In genomic region chr2:25180973-25181890, GRCm38 (mm10) we compare ENCODE assay signal across 9 mouse cellular contexts. TPM values are rescaled to one million over a fixed set of nuclear protein-coding genes. Genes with fewer than 3 reads are reported as not detected.
DNase-seq lines count a peak whose midpoint lies in the region; ATAC-seq and TF ChIP-seq lines count a peak whose summit lies in the region.
"Had no signal": no experiment of that assay in that cellular context is flagged by ENCODE, and none has a peak within 500 bp of the region (broad histone marks: within the 10 kb centered on the region; RNA-seq: fewer than 3 reads in every experiment).

No protein-coding gene starts in this region.

- peaks cover 58% of the 10 kb centered on the region for H3K4me1 ChIP-seq in heart, embryonic 10.5 days
- peaks cover 67% of the 10 kb centered on the region for H3K4me1 ChIP-seq in erythroblast, embryonic 14.5 days (ENCODE audit: control insufficient read depth)
- H3K4me1 ChIP-seq in lung, embryonic 14.5 days (ENCODE audit: insufficient read depth): peaks cover 15% of the 10 kb centered on the region

- peak overlapping the region; percentile 73 for H3K4me3 ChIP-seq in heart, embryonic 10.5 days
- peak overlapping the region; percentile 68 for H3K4me3 ChIP-seq in erythroblast, embryonic 14.5 days (replicated peaks)
- H3K4me3 ChIP-seq in lung, embryonic 14.5 days (ENCODE audit: low read depth, low read length): peak overlapping the region; percentile 62

- peak overlapping the region; percentile 60 for H3K9ac ChIP-seq in lung, embryonic 14.5 days

- H3K27me3 ChIP-seq in heart, embryonic 10.5 days (ENCODE audit: insufficient read depth, poor library complexity, severe bottlenecking): peaks cover 83% of the 10 kb centered on the region
- H3K27me3 ChIP-seq in erythroblast, embryonic 14.5 days (ENCODE audit: control insufficient read depth): peaks cover 97% of the 10 kb centered on the region
- peaks cover 66% of the 10 kb centered on the region for H3K27me3 ChIP-seq in lung, embryonic 14.5 days (ENCODE audit: insufficient read depth, low read length)

- ATAC-seq in lung, embryonic 14.5 days (ENCODE audit: insufficient read depth): peak; percentile 37
- peak; percentile 10; the same call in 1 of the 2 replicates for ATAC-seq in neutrophil, adult 5-6 weeks (ENCODE audit: extremely low read depth, insufficient number of reproducible peaks, low FRiP score, poor library complexity, severe bottlenecking)

- no peaks in the 10 kb centered on the region for H3K9me3 ChIP-seq in heart, embryonic 10.5 days
- peaks cover 2% of the 10 kb centered on the region; the same call in 1 of the 2 replicates for H3K9me3 ChIP-seq in erythroblast, embryonic 14.5 days (ENCODE audit: control insufficient read depth, low read length)
- H3K9me3 ChIP-seq in lung, embryonic 14.5 days (ENCODE audit: low read depth, low read length): no peaks in the 10 kb centered on the region

- no peak for DNase-seq in heart, embryonic 10.5 days (ENCODE audit: low spot score)
- DNase-seq in heart, adult 8-10 months (ENCODE audit: low spot score): no peak
- DNase-seq in T-cell, adult 2 months (ENCODE audit: low spot score): peak; percentile 62
- peak; percentile 79 for DNase-seq in induced T-regulatory cell, adult 2 months (ENCODE audit: low read depth)
- peak; percentile 64 for DNase-seq in lung, embryonic 14.5 days
- no peak for DNase-seq in frontal cortex, adult 2 months (ENCODE audit: extremely low spot score in 1 of 2, low spot score in 1 of 2)

- H3K27ac ChIP-seq in heart, embryonic 10.5 days: peak overlapping the region; percentile 83
- peak overlapping the region; percentile 86 for H3K27ac ChIP-seq in lung, embryonic 14.5 days (ENCODE audit: low read depth)

- H3K36me3 ChIP-seq in heart, embryonic 10.5 days: no peaks in the 10 kb centered on the region
- no peaks in the 10 kb centered on the region for H3K36me3 ChIP-seq in erythroblast, embryonic 14.5 days (ENCODE audit: control insufficient read depth)
- no peaks in the 10 kb centered on the region for H3K36me3 ChIP-seq in lung, embryonic 14.5 days (ENCODE audit: insufficient read depth)

- 0% methylated on average over 100 of the region's 100 CpGs for WGBS in heart, embryonic 10.5 days
- WGBS in lung, embryonic 14.5 days: under 1% methylated on average over 100 of the region's 100 CpGs

- TF ChIP-seq CTCF in lung, embryonic 14.5 days (IDR thresholded peaks at IDR 0.05; ENCODE audit: low read depth): peak; percentile 6; the same call in 1 of the 2 replicates

- H3K4me2 ChIP-seq in lung, embryonic 14.5 days: peak overlapping the region; percentile 91

RNA-seq across cellular contexts. Expression of gene Nrarp, which starts 0.7 kb away (rescaled TPM):
- 5.7 and 5.9 TPM in 2 replicates for polyA plus RNA-seq in heart, embryonic 10.5 days (2016; fragmentation: Nextera tagmentation; extraction: Ambion mirVana)
- total RNA-seq in heart, adult 8-10 months (2022): 1 to 10 TPM; 5.0 to 9.4 (median 9.2) TPM
- 0.38 and 0.49 TPM in 2 replicates for polyA plus RNA-seq in erythroblast, embryonic 14.5 days (2012)
- polyA plus RNA-seq in lung, embryonic 14.5 days (2014; fragmentation: Nextera tagmentation; extraction: Ambion mirVana): 13.7 and 14.9 TPM in 2 replicates
- 1.7 and 3.6 TPM in 2 replicates for total RNA-seq in neutrophil, adult 5-6 weeks (2017)
- polyA plus RNA-seq in frontal cortex, adult 2 months (2012; rRNA removed): 38.7 and 39.1 TPM in 2 replicates

RNA-seq across cellular contexts. Expression of gene Tor4a, which starts 15.5 kb away (rescaled TPM):
- polyA plus RNA-seq in heart, embryonic 10.5 days (2016; fragmentation: Nextera tagmentation; extraction: Ambion mirVana): 7.7 and 8.4 TPM in 2 replicates
- total RNA-seq in heart, adult 8-10 months (2022): 1 to 10 TPM; 3.9 to 5.0 (median 4.7) TPM
- polyA plus RNA-seq in erythroblast, embryonic 14.5 days (2012): 0.02 and 0.03 TPM in 2 replicates
- polyA plus RNA-seq in lung, embryonic 14.5 days (2014; fragmentation: Nextera tagmentation; extraction: Ambion mirVana): 7.5 and 8.2 TPM in 2 replicates
- 50.0 and 56.1 TPM in 2 replicates for total RNA-seq in neutrophil, adult 5-6 weeks (2017)
- 2.6 and 3.0 TPM in 2 replicates for polyA plus RNA-seq in frontal cortex, adult 2 months (2012; rRNA removed)

RNA-seq across cellular contexts. Expression of gene Nelfb, which starts 30.1 kb away (rescaled TPM):
- polyA plus RNA-seq in heart, embryonic 10.5 days (2016; fragmentation: Nextera tagmentation; extraction: Ambion mirVana): 90.9 and 99.8 TPM in 2 replicates
- 10 to 100 TPM; 38.5 to 49.3 (median 39.5) TPM for total RNA-seq in heart, adult 8-10 months (2022)
- polyA plus RNA-seq in erythroblast, embryonic 14.5 days (2012): 1.8 TPM in 2 replicates
- 96.6 and 108 TPM in 2 replicates for polyA plus RNA-seq in lung, embryonic 14.5 days (2014; fragmentation: Nextera tagmentation; extraction: Ambion mirVana)
- total RNA-seq in neutrophil, adult 5-6 weeks (2017): 95.0 and 104 TPM in 2 replicates
- polyA plus RNA-seq in frontal cortex, adult 2 months (2012; rRNA removed): 60.2 and 65.6 TPM in 2 replicates

RNA-seq across cellular contexts. Expression of gene Stpg3, which starts 33.2 kb away (rescaled TPM):
- polyA plus RNA-seq in heart, embryonic 10.5 days (2016; fragmentation: Nextera tagmentation; extraction: Ambion mirVana): 0.10 TPM in 1 of 2 replicates, not detected in the other
- total RNA-seq in heart, adult 8-10 months (2022): not detected
- 0.03 TPM in 1 of 2 replicates, not detected in the other for polyA plus RNA-seq in erythroblast, embryonic 14.5 days (2012)
- polyA plus RNA-seq in lung, embryonic 14.5 days (2014; fragmentation: Nextera tagmentation; extraction: Ambion mirVana): not detected in 2 replicates
- total RNA-seq in neutrophil, adult 5-6 weeks (2017): not detected in 2 replicates
- 0.06 and 0.15 TPM in 2 replicates for polyA plus RNA-seq in frontal cortex, adult 2 months (2012; rRNA removed)
- total RNA-seq: adrenal gland, adult 18-20 months had no signal

RNA-seq across cellular contexts. Expression of gene Fam166a, which starts 37.3 kb away (rescaled TPM):
- 0.92 TPM in 1 of 2 replicates, not detected in the other for polyA plus RNA-seq in heart, embryonic 10.5 days (2016; fragmentation: Nextera tagmentation; extraction: Ambion mirVana)
- total RNA-seq in heart, adult 8-10 months (2022): not detected
- polyA plus RNA-seq in erythroblast, embryonic 14.5 days (2012): not detected in 2 replicates
- 0.47 TPM in 1 of 2 replicates, not detected in the other for polyA plus RNA-seq in lung, embryonic 14.5 days (2014; fragmentation: Nextera tagmentation; extraction: Ambion mirVana)
- total RNA-seq in neutrophil, adult 5-6 weeks (2017): not detected in 2 replicates
- polyA plus RNA-seq in frontal cortex, adult 2 months (2012; rRNA removed): 0.16 and 0.19 TPM in 2 replicates
- total RNA-seq: adrenal gland, adult 18-20 months had no signal

Comparison
In these comparisons a context has a peak if more than half of its experiments do, and no peak if none do; other contexts are left out.
1. DNase-seq: peak in T-cell, adult 2 months (single experiment), induced T-regulatory cell, adult 2 months (single experiment) and lung, embryonic 14.5 days (single experiment); none in heart, embryonic 10.5 days (single experiment), heart, adult 8-10 months (single experiment) and frontal cortex, adult 2 months (0 of 2).
2. RNA of gene Nelfb, which starts 30.1 kb away (polyA plus RNA-seq): 96.6 to 108 TPM in lung, embryonic 14.5 days, 90.9 to 99.8 TPM in heart, embryonic 10.5 days and 60.2 to 65.6 TPM in frontal cortex, adult 2 months; 1.8 TPM in erythroblast, embryonic 14.5 days; every median in the first group is over 10 times any median in the second.
3. Peak in every context shown above with its lines, with median percentiles within 50 percentile points of each other: H3K4me3 ChIP-seq.